Mouse (Mus musculus) liver, adult 2 months (tissue): ENCODE measurements around the gene Mta1.

Experiments used
- CTCF ChIP-seq: fragments of 200-500 bp; IDR thresholded peaks from 2 replicates; pipeline ENCODE4 v1.5.1; 2011; ENCODE audit warnings: low read depth, low read length, control low read depth
- POLR2A ChIP-seq: fragments of 200-500 bp; IDR thresholded peaks from 2 replicates; pipeline ENCODE4 v1.6.1; 2011; ENCODE audit warnings: low read length, control low read depth; ENCODE audit not compliant: insufficient read depth; ENCODE audit errors: extremely low read depth

- no peak for TF ChIP-seq CTCF
- no peak for TF ChIP-seq POLR2A
Observed at GRCm38 (mm10) chr12:113131601-113132000, 33.5 kb downstream of the Mta1 start.
